Mouse (Mus musculus) midbrain, embryonic 12.5 days (tissue): Measurements from ENCODE around the gene Spout1. TPM values are rescaled to one million over a fixed set of nuclear protein-coding genes. Genes with fewer than 3 reads are reported as not detected.
"Not testable (repeated sequence)": the region's sequence is repeated elsewhere in the genome, so short reads cannot be mapped to it uniquely, and the experiment has no call there.

ENCODE experiments used
- ATAC-seq: fragments of 200-750 bp; cut with Nextera tagmentation; 2 replicates; pipeline ENCODE4 v1.8.0; 2017; ENCODE audit warnings: low read depth, moderate TSS enrichment, moderate library complexity; ENCODE audit not compliant: low FRiP score
- H3K27ac ChIP-seq: fragments of 300-500 bp; sonication (generic); replicated peaks from 2 replicates; pipeline ENCODE4 v1.5.1; 2016; ENCODE audit warnings: mild to moderate bottlenecking
- H3K27me3 ChIP-seq: fragments of 300-500 bp; sonication (generic); 2 replicates; pipeline ENCODE4 v1.6.1; 2016; ENCODE audit warnings: mild to moderate bottlenecking
- H3K36me3 ChIP-seq: fragments of 300-500 bp; sonication (generic); 2 replicates; pipeline ENCODE4 v1.6.1; 2016
- H3K4me1 ChIP-seq: fragments of 300-500 bp; sonication (generic); 2 replicates; pipeline ENCODE4 v1.6.1; 2016
- H3K4me2 ChIP-seq: fragments of 300-500 bp; sonication (generic); replicated peaks from 2 replicates; pipeline ENCODE4 v1.6.1; 2016; ENCODE audit warnings: mild to moderate bottlenecking, moderate library complexity
- H3K4me3 ChIP-seq: fragments of 300-500 bp; sonication (generic); 2 replicates; pipeline ENCODE4 v1.5.1; 2016; ENCODE audit warnings: mild to moderate bottlenecking
- H3K9ac ChIP-seq: fragments of 300-500 bp; sonication (generic); replicated peaks from 2 replicates; pipeline ENCODE4 v1.6.1; 2016; ENCODE audit warnings: mild to moderate bottlenecking, moderate library complexity
- H3K9me3 ChIP-seq: fragments of 300-500 bp; sonication (generic); 2 replicates; pipeline ENCODE4 v1.6.1; 2016; ENCODE audit warnings: mild to moderate bottlenecking
- WGBS: fragments of 180-500 bp; shearing (Covaris S2); methylation state at CpG from one replicate; pipeline ENCODE4 v1.1.7; 2016; 5-methylcytosine and 5-hydroxymethylcytosine counted together
- polyA plus RNA-seq: library from polyadenylated mRNA; unstranded; fragments of >200 nt; fragmentation: Nextera tagmentation; extraction: Ambion mirVana; gene quantifications from 2 replicates; pipeline ENCODE4 v1.2.1, GENCODE M21; 2016

Gene Spout1
- polyA plus RNA-seq, 1 experiment from 2014 or later: 64.0 TPM

DNA sequence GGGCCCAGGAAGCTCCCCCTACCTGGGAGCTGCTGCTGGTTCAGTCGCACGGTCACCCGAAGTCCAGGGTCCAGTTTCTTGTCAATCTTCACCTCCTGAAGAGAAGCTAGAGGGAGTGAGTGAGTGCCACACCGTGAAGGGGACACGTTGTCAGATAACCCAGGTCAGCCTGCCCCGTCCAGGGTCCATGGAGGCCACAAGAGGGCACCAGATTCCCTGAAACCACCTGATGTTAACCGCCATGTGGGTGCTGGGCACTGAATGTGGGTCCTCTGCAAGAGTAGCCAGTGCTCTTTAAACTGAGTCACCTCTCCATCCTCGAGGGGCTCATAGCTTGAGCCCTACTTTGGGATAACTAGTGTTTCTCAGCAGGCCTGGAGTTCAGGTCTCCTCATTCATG, 2.4 kb downstream of the Spout1 start:
- H3K4me1 ChIP-seq: peaks cover 17% of the 10 kb centered on the region
- peaks cover 15% of the 10 kb centered on the region for H3K27me3 ChIP-seq
- H3K36me3 ChIP-seq: peaks cover 44% of the 10 kb centered on the region
- WGBS: 85% methylated on average over 8 of the region's 8 CpGs
- H3K9me3 ChIP-seq: no peaks in the 10 kb centered on the region
- no peak overlapping the region for H3K27ac ChIP-seq
- H3K4me2 ChIP-seq: no peak overlapping the region
- H3K4me3 ChIP-seq: no peak overlapping the region
- no peak overlapping the region for H3K9ac ChIP-seq
- ATAC-seq: no peak

DNA sequence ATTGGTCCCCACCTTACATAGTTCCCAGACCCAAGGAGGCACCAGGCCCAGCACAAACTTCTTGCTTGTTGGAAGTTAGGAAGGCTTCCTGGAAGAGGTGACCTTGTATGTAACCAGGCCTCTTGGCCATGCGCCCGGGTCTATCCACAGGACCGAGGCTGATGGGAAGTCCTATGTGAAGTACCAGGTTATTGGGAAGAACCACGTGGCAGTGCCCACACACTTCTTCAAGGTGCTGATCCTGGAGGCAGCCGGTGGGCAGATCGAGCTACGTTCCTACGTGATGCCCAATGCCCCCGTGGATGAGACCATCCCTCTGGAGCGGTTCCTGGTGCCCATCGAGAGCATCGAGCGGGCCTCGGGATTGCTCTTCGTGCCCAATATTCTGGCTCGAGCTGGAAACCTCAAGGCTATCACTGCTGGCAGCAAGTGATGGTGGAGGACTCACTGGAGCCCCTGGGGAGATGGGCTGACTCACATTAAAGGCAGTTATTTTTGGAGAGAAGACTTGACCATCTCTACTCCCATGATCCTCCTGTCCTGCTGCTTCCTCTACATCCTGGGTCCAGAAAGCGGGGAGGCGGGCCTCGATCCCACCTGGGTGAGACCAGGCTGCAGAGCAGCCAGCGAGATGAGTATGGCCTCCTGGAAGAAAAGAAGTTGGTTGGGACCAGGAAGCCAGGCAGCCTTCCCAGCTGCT, 4.6 kb downstream of the Spout1 start:
- H3K36me3 ChIP-seq: peaks cover 44% of the 10 kb centered on the region
- WGBS: 96% methylated on average over 20 of the region's 20 CpGs
- H3K4me1 ChIP-seq: peaks cover 17% of the 10 kb centered on the region
- H3K9ac ChIP-seq: no peak overlapping the region
- no peak overlapping the region for H3K27ac ChIP-seq
- no peak overlapping the region for H3K4me2 ChIP-seq
- no peak overlapping the region for H3K4me3 ChIP-seq
- ATAC-seq: no peak
- H3K9me3 ChIP-seq: no peaks in the 10 kb centered on the region
- H3K27me3 ChIP-seq: peaks cover 11% of the 10 kb centered on the region

DNA sequence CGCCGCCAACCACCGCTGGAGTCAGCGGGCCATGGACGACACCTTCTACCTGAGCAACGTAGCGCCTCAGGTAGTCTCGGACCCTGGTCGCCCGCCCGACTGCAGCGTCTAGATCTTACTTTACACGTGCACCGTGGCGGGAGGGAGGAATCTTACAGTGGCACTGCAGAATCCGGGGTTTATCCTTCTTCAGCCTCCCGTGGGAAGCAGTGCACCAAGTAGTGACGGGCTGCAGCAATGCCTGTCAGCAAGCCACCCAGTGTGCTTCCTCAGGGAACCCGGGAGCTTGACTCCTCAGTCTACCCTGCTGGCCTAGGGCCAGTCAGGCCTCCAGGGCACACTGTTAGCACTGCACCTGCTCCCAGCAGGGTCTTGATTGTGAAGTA, 6.3 kb downstream of the Spout1 start:
- H3K36me3 ChIP-seq: peaks cover 44% of the 10 kb centered on the region
- H3K27ac ChIP-seq: peak overlapping the region; percentile 90
- under 1% methylated on average over 19 of the region's 19 CpGs for WGBS
- H3K27me3 ChIP-seq: peaks cover 11% of the 10 kb centered on the region
- peak overlapping the region; percentile 76 for H3K4me3 ChIP-seq
- 0 out of 2 replicates have a peak, but pooled peaks cover 2% of the 10 kb centered on the region for H3K9me3 ChIP-seq
- peak overlapping the region; percentile 91 for H3K4me2 ChIP-seq
- H3K9ac ChIP-seq: peak overlapping the region; percentile 70
- ATAC-seq: peak; percentile 25; the same call in 1 of the 2 replicates
- H3K4me1 ChIP-seq: peaks cover 9% of the 10 kb centered on the region

DNA sequence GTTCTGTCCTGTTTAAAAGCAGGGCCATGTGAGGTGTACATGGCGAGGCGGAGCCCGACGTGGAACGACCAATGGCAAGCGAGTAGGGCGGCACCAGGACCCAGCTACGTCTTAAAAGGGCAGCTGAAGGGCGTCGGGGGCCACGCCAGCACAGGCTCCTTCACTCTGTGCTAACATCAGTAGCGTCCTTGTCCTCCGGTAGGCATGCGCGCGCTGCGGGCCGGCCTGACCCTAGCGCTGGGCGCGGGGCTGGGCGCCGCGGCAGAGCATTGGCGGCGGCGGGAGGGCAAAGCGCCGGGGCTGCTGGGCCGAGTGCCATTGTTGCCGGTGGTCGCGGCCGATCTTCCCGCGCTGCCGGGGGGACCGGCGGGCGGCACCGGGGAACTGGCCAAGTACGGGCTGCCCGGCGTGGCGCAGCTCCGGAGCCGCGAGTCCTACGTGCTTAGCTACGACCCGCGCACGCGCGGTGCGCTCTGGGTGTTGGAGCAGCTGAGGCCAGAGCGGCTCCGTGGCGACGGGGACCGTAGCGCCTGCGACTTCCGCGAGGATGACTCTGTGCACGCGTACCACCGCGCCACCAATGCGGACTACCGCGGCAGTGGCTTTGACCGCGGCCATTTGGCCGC, 6.8 kb downstream of the Spout1 start, which contains the start of gene Endog:
TSS of gene Endog (plus strand) at position 123 of the 626 bp plus-strand sequence.
- Histone ChIP-seq H3K4me2 (peak within 1 kb of the TSS; percentile 91), H3K4me3 (peak within 1 kb of the TSS; percentile 76), H3K27me3 (peaks cover 11% of the 10 kb centered on the region), H3K36me3 (peaks cover 41% of the 10 kb centered on the region), H3K27ac (peak within 1 kb of the TSS; percentile 90), H3K9ac (peak within 1 kb of the TSS; percentile 70), H3K9me3 (peaks cover 7% of the 10 kb centered on the region; the same call in 1 of the 2 replicates), H3K4me1 (peaks cover 8% of the 10 kb centered on the region)
- peak; percentile 94 for ATAC-seq
- WGBS: under 1% methylated on average over 68 of the region's 75 CpGs

DNA sequence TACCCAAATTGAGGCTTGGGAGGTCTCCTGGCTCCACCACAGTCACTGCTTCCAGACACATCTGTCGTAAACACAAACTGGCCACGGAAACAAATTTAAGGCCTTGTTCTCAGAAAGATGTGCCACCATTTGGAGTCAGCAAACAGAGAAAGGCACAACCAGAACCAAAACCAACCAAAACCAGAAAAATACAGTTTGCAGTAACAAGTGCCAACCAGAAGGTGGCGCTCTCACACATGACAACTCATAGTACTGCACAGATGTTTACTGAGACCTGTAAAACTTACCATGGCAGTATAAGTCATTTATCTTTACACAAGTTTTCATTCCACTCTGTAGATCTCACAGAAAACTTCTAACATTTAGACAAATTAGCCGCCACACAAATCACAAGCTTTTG, 11.6 kb downstream of the Spout1 start:
- H3K27me3 ChIP-seq: no peaks in the 10 kb centered on the region
- no peak for ATAC-seq
- H3K36me3 ChIP-seq: no peaks in the 10 kb centered on the region
- no peak overlapping the region for H3K4me2 ChIP-seq
- H3K9me3 ChIP-seq: peaks cover 8% of the 10 kb centered on the region; the same call in 1 of the 2 replicates
- no peak overlapping the region for H3K9ac ChIP-seq
- H3K27ac ChIP-seq: no peak overlapping the region
- H3K4me1 ChIP-seq: no peaks in the 10 kb centered on the region
- WGBS: 61% methylated on average over 4 of the region's 4 CpGs
- no peak overlapping the region for H3K4me3 ChIP-seq

DNA sequence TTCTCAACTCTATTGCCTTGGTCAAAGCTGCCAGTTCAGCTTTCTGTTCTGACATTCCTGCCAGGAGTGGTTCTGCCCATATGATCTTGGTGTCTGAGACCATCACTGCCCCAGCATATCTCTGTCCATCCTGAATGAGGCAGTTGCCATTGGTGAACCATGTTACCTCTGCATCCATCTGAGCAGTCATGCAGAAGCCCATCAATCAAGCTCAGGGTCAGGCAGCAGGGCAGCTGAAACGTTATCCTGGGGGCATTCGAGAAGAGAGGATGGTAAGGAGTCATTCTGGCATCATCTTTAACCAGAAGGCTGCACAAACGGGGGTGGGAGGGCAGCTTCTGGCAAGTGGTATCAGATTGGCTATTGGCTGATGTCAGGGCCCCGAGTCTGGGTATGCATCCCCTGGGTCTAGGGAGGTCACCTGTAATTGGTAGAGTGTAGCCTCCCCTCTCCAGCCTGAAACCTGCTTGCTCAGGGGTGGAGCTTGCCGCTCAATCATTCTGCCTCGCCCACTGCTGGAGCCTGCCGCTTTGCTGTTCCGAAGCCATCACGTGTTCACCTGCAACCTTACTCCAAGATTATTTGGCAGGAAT, 13.8 kb downstream of the Spout1 start:
- Histone ChIP-seq H3K4me1 (no peaks in the 10 kb centered on the region), H3K27me3 (no peaks in the 10 kb centered on the region), H3K4me2 (no peak overlapping the region), H3K27ac (no peak overlapping the region), H3K4me3 (no peak overlapping the region), H3K9me3 (peaks cover 8% of the 10 kb centered on the region; the same call in 1 of the 2 replicates), H3K36me3 (no peaks in the 10 kb centered on the region), H3K9ac (no peak overlapping the region)
- no peak for ATAC-seq
- WGBS: 63% methylated on average over 9 of the region's 9 CpGs

DNA sequence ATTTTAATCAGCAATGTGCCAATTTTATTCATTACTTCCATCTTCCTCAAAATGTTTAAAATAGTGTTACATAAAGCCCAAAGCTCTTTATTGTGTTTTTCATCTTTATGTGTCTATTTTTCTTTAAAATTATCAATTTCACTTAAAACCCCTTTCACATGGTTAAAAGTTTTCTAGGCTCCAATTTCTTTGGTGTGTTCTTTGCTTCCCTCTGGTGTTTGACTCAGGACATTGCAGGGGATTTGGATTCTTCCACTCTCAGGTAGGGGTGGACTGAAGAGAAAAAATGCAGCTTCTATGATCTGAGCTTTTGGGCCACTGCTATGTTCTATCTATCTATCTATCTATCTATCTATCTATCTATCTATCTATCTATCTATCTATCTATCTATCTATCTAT, 16.4 kb downstream of the Spout1 start:
- H3K4me3 ChIP-seq: no peak overlapping the region
- H3K4me1 ChIP-seq: no peaks in the 10 kb centered on the region
- H3K27ac ChIP-seq: no peak overlapping the region
- no peak overlapping the region for H3K9ac ChIP-seq
- no peaks in the 10 kb centered on the region for H3K36me3 ChIP-seq
- no peak overlapping the region for H3K4me2 ChIP-seq
- peaks cover 5% of the 10 kb centered on the region; the same call in 1 of the 2 replicates for H3K9me3 ChIP-seq
- H3K27me3 ChIP-seq: no peaks in the 10 kb centered on the region
- ATAC-seq: no peak

DNA sequence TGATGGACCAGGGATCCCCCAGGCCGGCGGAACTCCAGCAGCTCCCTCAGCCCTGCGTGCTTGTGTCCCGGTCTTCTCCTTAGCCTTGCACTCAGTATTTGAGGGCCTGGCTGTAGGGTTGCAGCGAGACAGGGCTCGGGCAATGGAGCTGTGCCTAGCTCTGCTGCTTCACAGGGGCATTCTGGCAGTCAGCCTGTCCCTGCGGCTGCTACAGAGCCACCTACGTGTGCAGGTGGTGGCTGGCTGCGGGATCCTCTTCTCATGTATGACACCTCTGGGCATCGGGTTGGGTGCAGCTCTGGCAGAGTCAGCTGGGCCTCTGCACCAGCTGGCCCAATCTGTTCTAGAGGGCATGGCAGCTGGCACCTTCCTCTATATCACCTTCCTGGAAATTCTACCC, 18.4 kb downstream of the Spout1 start:
- H3K9ac ChIP-seq, H3K4me3 ChIP-seq, H3K4me1 ChIP-seq, ATAC-seq, H3K9me3 ChIP-seq, H3K4me2 ChIP-seq, H3K27ac ChIP-seq, H3K27me3 ChIP-seq, H3K36me3 ChIP-seq: not testable (repeated sequence)
- WGBS: 85% methylated on average over 8 of the region's 10 CpGs

DNA sequence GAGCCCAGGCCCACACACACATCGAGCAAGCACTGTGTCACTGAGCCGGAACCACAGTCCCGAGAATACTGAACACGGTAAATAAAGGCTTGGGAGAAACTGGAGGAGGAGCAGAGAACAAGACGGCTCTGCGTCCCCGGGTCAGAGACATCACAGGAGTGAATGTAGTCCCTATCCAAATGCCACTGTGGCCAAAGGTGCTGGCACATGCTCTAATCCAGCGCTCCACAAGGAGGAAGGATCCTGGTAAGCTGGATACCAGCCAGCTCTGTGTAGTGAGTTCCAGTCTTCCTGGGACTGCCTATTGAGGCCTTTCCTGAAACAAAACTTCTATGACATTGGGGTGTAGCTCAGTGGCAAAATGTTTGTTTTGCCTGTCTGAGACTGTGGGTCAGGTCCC, 25.6 kb downstream of the Spout1 start:
- Histone ChIP-seq H3K27ac (no peak overlapping the region), H3K9ac (no peak overlapping the region), H3K4me1 (no peaks in the 10 kb centered on the region), H3K4me3 (no peak overlapping the region), H3K4me2 (no peak overlapping the region), H3K9me3 (no peaks in the 10 kb centered on the region), H3K36me3 (peaks cover 34% of the 10 kb centered on the region), H3K27me3 (no peaks in the 10 kb centered on the region)
- no peak for ATAC-seq
- WGBS: 79% methylated on average over 8 of the region's 8 CpGs

DNA sequence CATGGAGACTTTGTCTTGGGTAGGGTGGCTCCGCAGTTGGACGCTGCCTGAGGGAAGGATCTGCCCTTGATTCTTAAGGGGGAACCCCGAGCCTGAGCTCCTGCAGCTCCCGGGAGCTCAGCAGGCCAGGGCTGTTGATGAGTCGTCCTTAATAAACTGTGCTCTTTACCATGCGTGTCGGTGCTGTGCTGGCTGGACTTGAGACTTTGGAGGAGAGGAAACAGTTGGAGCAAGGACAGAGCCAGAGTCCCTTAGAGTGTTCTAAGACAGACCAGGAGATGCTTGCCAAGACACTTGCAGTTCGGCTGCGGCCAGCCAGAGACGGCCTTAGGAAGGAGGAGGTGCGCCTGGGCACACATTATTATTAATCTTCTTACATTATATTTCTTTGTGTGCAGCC, 26.4 kb downstream of the Spout1 start:
- Histone ChIP-seq H3K4me3 (no peak overlapping the region), H3K36me3 (peaks cover 42% of the 10 kb centered on the region), H3K9me3 (no peaks in the 10 kb centered on the region), H3K27ac (no peak overlapping the region), H3K4me2 (no peak overlapping the region), H3K27me3 (no peaks in the 10 kb centered on the region), H3K9ac (no peak overlapping the region), H3K4me1 (no peaks in the 10 kb centered on the region)
- 90% methylated on average over 11 of the region's 11 CpGs for WGBS
- no peak for ATAC-seq

DNA sequence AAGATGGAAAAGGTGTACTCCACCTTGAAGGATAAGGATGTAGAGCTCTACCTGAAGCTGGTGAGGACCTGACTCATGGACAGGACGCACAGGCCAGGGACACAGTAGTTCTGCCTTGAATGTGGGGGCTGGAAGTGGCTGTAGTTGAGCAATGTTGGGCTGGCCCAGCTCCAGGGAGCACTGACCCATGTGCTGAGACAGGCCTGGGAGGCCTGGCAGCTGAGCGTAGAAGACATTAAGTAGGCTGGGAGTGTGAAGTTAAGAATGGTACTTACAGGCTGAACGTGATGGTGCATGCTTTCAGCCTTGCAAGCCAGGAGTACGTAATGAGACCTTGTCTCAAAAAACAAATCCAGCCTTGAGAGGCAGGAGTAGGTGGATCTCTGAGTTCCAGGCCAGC, 30.8 kb downstream of the Spout1 start:
- Histone ChIP-seq H3K36me3 (peaks cover 78% of the 10 kb centered on the region), H3K9me3 (no peaks in the 10 kb centered on the region), H3K27me3 (no peaks in the 10 kb centered on the region), H3K4me3 (no peak overlapping the region), H3K27ac (no peak overlapping the region), H3K9ac (no peak overlapping the region), H3K4me2 (no peak overlapping the region), H3K4me1 (no peaks in the 10 kb centered on the region)
- ATAC-seq: no peak
- WGBS: 98% methylated on average over 4 of the region's 4 CpGs

DNA sequence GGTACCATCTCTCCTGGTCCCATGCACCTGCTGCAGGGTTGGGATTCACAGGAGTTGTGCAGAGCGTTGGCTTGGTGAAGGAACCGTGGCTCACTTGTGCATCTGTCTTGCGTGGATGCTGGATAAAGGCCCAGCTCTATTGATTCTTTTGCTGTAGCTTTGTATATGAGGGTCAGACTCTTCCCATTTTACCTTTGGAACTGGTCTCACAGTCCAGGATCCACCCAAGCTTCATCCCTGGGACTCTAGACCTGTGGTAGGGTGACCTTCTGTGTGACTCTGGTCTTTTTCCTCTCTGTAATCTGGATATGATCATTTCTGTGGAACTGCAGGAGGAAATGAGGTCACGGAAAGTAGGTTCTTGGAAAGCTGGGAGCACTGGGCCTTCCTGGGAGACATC, 33.8 kb downstream of the Spout1 start:
- H3K27me3 ChIP-seq: no peaks in the 10 kb centered on the region
- H3K36me3 ChIP-seq: peaks cover 86% of the 10 kb centered on the region
- ATAC-seq: no peak
- H3K27ac ChIP-seq: no peak overlapping the region
- no peaks in the 10 kb centered on the region for H3K9me3 ChIP-seq
- no peak overlapping the region for H3K9ac ChIP-seq
- no peaks in the 10 kb centered on the region for H3K4me1 ChIP-seq
- H3K4me2 ChIP-seq: no peak overlapping the region
- no peak overlapping the region for H3K4me3 ChIP-seq
- WGBS: 94% methylated on average over 4 of the region's 4 CpGs
